Mouse (Mus musculus) adrenal gland, postnatal 14 days (tissue): Measurements from ENCODE around the gene Crtap. TPM values are rescaled to one million over a fixed set of nuclear protein-coding genes. Genes with fewer than 3 reads are reported as not detected.
A peak's percentile ranks its signal among the peaks of the same experiment; 100 is the strongest.

Experiments used
- DNase-seq: peaks from one replicate; pipeline ENCODE4 v3.0.0; 2021; ENCODE audit warnings: mixed read lengths
- long read RNA-seq, 2 experiments: library from polyadenylated mRNA; stranded (forward); transcript quantifications; one replicate each; pipeline ENCODE4 v2.0.0; 2021
- total RNA-seq: library from RNA; stranded (reverse); gene quantifications from 2 replicates; pipeline ENCODE4 v1.2.3, GENCODE M21; 2021

The Crtap gene
- 84.4 and 85.4 TPM in 2 replicates for total RNA-seq
- long read RNA-seq, experiment 1, transcript Crtap-201 (7 exons, 1,674 nt): major isoform, 98 of 102 reads
- long read RNA-seq, experiment 1, partial matches to known transcripts: 4 of 102 reads
- long read RNA-seq, experiment 1, other reads (novel, unspliced or antisense): 0 of 102 reads
- long read RNA-seq, experiment 2, transcript Crtap-201 (7 exons, 1,674 nt): major isoform, 54 of 55 reads
- long read RNA-seq, experiment 2, partial matches to known transcripts: 1 of 55 reads
- long read RNA-seq, experiment 2, other reads (novel, unspliced or antisense): 0 of 55 reads

DNA sequence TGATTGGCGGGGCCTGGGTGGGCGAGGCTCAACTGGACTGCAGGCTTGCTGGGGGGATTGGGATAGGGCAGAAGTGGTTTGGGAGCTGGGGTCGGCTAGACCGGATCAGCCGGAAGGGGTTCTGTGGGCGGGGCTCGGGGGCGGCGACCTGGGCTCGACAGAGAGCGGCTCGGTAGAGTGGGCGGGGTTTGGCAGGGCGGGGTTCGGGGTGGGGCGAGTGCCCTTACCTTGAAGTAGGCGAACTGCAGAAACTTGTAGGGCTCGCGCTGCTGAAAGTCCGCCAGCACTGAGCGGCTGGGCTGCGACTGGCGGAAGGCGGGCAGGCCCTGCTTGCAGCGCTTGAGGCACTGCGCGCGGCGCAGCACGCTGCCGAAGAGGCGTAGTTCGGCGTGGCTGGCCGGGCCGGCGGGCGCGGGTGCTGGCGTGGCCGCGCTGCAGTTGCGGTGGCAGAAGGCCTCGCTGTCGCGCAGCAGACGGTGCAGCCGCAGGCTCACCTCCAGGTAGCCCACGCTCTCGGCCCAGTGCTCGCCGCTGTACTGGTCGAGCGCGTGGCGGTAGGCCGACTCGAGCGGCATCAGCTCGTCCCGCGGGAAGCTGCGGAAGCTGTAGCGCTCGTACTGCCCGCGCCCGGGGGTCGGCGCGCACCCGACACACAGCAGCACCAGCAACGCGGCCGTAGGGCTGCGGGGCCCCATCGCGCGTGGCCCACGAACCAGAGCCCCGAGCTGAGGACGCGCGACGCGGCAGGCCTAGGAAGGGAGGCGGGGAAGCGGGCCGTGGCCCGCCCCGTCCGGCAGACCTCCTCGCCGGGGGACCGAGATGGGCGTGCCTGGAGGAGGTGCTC, at the start of gene Crtap:
Crtap (minus strand) TSS at position 771 of the 844 bp plus-strand sequence.
- DNase-seq: peak; percentile 87

DNA sequence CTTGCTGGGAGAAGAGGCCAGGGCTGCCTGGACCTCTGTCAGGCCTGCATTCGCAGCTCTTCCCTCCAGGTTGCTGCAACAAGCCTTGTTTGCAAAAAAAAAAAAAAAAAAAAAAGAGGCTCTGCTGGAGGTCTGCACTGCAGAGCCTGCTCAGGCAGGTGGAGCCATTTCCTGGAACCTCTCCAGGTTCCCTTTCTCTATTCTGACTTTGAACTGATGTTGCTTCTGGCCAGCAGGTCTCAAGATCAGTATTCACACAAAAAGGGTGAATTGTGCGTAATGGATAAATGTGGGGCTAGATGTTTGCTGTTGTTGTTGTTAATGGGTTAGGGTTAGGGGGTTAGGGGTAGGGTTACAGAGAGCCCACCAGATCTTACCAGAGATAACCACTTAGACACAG, 45.2 kb upstream of the Crtap start:
- DNase-seq: no peak

DNA sequence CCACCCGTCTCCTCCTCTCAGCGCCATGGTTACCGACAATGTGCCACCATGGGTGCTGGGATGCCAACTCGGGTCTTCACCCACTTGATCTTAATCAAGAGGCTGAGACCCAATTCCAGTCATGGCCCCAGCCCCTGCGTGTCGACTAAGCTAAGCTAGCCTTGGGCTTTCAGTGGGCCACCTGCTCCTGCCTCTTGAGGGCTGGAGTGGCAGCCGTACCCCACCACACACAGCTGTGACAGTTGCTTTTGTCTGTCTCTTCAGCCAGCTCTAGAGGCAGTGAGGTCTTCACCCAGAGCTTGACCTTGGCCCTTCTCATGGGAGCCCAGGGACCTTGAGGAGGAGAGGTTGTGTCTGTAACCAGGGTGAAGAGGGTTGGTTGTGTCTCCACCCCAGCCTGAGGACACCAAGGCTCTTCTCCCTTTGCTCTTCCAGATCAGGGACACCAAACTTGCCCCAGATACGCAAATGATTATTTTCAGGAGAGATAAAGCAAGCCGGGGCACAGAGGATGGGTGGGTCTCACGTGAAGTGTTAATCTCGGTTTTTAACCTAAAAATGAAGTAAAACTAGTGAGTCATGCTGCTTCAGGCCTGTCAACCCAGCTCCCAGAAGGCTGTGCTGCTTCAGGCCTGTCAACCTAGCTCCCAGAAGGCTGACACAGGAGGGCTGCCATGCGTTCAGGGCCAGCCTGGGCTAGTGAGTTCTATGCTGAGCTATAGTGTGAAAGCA, 37.8 kb upstream of the Crtap start:
- DNase-seq: no peak

DNA sequence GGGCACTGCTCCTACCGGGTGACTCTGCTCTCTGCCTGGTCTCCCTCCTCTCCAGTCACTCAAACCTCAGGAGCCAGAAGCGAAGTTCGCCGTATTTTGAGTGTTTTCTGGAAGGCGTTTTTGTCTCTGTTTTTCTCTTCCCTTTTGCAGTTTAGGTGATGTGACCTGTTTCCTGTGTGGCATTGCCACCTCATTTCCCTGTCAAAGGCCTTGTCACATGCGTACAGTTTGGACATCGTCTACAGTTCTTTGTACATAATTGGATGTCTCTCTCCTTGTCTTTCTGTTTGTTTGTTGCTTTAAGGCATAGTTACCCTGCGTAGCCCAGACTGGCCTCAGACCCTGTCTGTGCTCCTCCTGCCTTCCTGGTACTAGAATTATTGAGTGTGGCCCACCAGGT, 37.0 kb upstream of the Crtap start:
- no peak for DNase-seq

DNA sequence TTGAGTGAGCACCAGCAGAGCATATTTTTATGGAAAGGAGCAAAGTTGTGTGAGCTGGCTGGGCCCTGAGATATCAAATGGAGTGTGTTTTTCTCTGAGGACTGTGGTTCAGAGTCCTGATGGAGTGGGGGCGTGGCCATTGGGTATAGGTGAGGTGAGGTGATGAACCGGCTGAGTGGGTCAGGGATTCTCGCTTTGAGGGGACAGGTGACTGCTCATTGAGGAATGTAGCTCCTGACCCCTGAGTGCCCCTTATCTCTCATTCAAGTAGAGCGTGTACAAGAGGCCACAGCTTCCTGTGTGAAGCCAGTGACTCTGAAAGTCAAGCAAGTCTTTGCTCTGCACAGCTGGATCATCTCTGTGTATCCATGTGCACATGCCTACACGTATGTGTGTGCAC, 35.7 kb upstream of the Crtap start:
- DNase-seq: no peak

DNA sequence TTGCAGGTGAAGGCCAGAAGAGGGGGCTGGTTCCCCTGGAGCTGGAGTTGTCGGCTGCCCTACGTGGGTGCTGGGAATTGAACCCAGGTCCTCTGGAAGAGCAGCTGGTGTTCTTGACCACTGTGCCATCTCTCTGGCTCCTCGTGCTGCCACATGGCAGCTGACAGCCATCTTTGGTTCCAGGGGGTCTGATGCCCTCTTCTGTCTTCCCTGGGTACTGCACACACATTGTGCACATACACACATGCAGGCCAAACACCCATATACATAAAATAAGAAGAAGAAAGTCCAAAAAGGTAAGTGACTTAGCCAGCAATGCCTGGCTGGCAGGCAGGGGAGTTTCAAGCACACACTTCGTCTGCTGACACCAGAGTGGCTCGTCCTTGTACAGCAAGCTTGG, 35.1 kb upstream of the Crtap start:
- DNase-seq: no peak

DNA sequence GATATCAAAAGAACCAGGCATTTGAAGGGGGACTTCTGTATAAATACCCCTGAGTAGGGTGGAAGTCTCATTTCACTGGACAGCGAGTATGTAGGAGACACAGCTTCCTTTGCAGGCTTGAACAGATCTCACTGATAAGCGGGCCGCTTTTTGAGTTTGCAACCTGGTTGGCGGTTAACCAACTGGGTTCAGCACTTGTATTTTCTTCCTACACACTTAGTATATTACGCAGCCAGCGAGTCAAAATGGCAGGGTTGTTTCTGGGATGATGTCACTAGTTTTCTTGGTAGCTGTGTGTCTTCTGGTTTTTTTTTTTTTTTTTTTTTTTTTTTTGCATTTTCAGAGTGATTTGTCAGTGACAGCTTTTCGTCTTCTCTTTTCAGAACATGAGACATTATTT, 31.3 kb upstream of the Crtap start:
- no peak for DNase-seq

DNA sequence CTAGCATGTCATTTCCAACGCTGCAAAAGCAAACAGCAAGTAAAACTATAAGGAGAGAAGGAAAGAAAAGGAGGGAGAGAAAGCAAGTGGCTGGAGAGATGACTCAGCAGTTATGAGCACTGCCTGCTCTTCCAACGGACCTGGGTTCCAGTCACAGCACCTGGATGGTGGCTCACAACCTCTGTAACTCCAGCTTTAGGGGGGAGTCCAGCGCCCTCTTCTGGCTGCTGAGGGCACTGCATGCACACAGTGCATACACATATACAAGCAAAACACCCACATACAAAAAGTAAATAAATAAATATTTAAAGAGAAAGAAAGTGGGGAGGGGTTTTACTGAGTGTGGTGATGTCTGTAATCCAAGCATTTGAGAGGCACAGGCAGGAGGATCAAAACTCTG, 30.6 kb upstream of the Crtap start:
- no peak for DNase-seq

DNA sequence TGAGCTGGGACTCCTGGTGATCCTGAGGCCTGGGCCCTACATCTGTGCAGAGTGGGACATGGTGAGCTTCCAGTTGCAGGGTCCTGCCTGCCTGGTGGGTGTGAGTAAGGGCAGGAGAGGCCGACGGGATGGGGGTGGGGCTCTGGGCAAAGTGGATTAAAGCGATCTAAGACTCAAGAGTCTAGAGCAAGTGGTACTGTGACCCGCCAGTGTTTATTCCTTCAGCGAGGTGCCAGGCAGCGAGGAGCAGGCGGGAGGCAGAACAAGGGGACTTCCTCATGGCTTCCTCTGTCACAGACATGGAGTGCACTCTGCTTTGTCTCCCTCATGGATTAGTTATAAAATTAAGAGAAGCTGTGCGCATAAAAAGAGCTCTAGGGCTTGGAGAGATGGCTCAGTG, 30.0 kb upstream of the Crtap start:
- no peak for DNase-seq

DNA sequence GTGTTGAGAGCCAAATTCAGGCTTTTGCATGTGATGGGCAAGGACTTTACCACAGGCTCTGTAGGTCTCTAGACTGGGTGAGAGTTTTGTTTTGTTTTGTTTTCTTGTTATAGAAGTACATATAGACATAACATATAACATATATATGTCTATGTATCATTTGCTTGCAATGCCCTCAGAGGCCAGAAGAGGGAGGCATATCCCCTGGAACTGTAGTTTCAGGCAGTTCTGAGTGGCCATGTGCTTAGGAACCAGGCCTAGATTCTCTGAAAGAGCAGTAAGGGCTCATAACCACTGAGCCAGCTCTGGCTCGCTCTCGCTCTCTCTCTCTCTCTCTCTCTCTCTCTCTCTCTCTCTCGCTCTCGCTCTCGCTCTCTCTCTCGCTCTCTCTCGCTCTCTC, 27.7 kb upstream of the Crtap start:
- DNase-seq: peak; percentile 59

DNA sequence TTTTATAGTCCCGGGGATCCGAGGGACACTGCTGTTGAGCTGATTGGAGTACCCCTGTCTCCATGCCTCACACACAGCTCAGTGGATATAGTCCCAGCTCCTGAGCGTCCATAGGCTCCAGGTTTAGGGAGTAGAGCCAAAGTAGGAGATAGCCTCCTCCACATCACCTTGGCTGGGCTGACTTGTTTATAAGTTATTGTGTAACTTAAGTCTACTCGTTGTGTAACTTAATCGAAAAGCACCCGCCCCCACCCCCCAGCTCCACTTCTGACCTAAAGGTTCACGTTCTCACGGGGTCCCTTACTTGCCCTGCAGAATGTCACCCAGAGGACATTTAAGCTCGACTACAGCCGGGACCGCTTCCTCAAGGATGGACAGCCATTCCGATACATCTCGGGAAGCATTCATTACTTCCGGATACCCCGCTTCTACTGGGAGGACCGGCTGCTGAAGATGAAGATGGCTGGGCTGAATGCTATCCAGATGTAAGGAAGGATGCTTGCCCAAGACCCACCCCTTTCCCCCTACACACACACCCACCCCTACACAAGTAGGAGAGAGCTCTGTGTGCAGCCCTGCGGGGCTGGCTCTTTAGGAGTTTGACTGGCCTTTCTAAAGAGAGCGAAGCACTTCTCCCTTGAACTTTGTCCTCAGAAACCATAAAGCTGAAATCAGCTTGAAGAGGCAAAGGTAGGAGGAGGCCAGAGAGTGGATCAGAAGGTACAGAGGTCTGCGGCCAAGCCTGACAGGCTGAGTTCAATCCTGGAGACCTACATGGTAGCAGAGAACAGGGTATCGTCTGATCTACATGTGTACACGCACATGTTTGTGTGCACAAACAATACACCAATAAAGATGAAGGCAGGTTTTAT, 26.4 kb upstream of the Crtap start:
- DNase-seq: no peak

DNA sequence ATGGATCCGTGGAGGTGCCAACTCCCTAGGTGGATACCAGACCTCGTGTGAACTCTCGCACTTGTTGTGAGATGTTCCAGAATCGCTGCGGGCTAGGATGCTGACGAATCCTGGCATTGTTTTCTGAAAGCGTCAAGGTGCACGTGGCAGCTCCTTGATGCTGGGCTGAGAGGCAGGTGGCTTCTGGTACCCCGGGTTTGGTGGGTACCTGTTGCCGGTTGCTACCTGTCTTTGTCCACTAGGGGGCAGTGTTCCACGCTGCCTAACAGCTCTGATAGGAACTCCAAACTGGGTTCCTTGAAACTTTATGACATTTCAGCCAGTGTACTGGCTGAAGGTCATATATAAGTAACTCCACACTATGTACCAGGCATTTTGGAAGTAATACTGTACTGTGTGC, 25.2 kb upstream of the Crtap start:
- DNase-seq: peak; percentile 68

DNA sequence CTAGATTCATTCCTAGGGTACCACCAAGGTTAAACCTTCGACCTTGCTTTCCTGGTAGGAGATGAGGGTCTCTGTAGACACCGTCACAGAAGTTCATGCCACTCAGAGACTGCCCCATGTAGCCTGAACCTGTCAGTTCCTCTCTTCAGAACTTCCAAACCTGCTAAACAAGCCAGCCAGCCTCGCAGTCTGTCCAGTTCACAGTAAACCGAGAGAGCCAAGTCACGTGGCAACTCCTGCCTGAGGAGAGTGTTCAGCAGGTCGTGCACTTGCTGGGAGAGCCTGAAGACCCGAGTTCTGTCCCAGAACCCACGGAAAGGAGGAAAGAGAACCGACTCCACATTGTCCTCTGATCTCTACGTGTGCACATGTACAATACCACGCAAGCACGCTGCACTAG, 23.4 kb upstream of the Crtap start:
- no peak for DNase-seq

DNA sequence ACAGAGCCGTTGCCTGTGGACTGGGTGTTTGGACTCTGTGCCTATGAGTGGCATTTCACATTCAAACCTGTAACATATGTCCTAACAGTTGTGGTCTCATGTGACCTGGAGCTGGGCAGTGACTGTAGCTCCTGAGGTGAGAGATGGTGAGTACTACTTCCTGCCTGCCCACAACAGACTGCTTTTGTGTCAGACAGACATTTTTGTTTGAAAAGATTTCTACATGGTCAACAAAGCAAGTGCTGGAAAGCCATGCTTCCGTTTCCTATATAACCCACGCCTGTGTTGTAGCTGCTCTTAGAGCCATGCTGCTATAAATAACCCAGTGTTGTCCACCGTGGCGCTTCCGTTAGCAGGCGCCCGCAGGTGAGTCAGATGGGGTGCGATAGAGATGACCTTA, 21.9 kb upstream of the Crtap start:
- no peak for DNase-seq

DNA sequence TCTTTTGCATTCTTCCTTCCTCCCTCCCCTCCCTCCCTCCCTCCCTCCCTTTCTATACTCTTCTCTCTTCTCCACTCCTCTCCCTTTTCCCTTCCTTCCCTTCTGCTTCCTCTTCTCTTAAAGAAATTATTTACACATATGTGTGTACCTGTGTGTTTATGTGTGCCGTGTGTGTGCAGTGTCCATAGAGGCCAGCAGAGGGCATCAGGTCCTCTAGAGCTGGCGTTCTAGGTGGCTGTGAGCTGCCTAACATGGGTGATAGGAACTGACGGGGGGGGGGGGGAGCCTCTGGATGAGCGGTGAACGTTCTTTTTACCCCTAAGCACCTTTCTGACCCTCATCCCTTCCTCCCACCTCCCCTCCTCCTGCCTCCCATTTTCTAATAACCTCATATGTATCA, 20.8 kb upstream of the Crtap start:
- no peak for DNase-seq

DNA sequence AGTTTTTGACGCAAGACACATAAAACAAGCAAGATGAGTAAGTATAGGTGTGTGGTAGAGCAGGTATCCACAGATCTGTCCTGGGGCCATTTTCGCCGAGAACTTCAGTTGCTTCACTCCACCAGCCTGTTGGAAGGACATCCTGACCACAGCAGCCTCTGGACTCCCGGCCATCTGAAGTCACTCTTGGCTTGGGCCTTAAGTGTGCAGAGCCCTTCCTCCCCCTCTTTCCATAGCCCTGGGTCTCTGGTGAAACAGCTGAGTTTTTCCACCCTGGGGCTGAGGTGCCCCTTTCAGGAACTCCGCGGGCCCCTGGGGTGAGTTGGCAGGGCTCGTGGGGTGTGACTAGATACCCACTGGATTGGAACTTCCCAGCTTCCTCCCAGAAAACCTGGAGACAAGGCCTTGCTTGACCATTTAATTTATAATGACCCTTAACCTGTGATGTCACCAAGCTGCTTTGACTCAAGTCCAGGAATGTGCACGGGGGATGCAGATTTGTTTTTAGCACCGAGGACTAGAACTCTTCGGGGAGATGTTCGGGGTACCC, 19.9 kb upstream of the Crtap start:
- no peak for DNase-seq

DNA sequence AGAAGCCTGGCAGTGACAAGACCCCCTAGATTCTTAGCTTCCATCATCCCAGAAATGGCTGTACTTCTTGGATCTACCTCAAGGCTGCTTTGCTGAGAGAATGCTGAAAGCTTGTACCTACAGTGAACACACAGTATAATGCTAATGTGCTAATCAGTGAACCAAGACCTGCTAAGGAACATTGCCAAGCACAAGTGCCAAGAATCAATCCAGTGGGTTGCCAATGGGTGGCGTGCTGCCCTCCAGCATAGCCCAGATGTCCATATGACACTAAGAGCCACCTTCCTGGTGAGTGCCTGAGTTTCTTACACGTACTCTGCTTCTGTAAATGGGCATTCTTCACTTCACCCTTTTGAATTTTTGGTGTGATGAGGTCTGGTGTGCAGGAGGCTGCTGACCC, 17.2 kb upstream of the Crtap start:
- DNase-seq: no peak

DNA sequence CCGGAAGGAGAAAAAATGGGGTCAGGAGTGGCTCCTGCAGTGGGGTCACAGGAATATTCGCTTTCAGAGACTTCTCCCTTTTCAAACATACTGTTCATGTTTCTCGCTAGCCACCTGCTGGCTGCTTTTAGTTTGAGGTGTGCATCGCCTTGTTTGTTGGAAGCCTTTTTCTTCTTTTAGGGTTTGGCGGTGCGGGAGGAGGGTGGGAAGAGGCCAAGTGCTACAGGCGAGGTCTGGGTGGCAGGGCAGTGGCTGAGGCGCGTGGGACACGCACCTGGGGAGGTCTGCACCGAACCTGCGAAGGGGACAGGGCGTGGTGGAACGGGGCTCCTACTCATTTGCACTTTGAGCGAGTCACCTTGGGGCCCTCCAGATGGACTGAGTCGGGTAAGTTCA, 11.2 kb upstream of the Crtap start:
- no peak for DNase-seq

DNA sequence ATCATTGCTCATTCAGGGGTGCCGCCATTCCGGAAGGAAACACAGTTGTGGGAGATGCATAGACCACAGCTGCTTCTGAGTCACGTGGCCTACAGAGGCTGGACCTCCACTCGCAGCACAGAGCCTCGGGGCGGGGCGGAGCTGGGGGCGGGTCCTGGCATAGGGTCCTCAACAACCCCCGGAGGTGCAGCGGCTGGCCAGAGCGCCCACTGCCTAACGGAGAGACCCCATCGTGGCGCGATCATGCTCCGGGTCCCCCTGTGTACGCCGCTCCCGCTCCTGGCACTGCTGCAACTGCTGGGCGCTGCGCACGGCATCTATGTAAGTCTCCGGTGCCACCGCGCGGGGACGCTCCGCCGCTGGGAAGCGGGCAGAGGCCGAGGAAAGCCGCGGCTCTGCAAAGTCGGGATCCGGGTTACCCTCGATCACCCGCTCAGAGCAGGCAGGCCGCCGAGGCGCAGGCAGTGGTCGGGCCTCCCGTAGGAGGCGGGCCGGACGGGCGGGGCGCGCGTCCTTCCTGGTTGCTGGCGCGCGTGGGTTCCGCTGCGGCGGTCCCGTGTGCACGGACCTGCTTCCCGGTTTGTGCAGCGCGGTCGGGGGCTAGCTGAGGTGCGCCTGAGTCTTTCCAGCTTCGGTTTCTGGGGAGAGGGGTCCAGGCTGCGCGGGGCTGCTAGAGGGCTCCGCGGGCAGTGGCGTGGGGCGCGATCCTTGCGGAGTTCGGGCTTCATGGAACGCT, 10.6 kb upstream of the Crtap start, which contains the start of the genes Glb1 and Tmppe:
Glb1 (plus strand) TSS at position 128 of the 736 bp plus-strand sequence.
Tmppe (plus strand) TSS at position 157 of the 736 bp plus-strand sequence.
- peak; percentile 89 for DNase-seq

DNA sequence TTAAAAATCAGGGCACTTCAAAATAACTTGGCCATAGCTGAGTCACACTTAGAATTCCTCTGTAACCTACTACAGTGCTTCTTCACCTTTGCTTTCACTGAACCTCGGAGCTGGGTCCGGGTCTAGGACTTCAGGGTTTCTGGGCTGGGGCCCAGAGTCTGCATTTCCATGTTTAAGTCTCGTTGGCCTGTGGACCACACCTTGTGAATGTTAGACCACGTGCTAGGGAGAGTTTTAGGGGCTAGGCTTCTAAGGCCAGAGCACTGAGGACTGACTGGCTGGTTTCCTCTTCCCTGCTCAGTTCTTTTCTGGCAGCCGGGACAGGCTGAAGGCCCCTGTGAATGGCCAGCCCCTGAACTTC, 10.1 kb upstream of the Crtap start:
- DNase-seq: no peak

DNA sequence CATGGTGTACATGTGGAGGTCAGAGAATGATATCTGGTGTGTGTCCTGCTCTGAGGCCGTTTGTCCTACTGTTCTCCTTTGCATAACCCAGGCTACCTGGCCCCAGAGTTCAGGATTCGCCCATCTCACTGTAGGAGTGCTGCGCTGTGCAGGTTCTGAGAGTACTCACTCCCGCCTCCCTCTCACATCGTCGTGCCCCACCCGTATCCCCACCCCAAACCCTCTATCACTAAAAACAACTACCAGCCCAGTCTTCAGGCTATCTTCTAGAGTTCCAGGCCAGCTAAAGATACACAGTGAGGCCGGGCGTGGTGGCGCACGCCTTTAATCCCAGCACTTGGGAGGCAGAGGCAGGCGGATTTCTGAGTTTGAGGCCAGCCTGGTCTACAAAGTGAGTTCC, 9.2 kb upstream of the Crtap start:
- no peak for DNase-seq
